Mouse (Mus musculus): ENCODE data around the gene Nedd8.

DNA sequence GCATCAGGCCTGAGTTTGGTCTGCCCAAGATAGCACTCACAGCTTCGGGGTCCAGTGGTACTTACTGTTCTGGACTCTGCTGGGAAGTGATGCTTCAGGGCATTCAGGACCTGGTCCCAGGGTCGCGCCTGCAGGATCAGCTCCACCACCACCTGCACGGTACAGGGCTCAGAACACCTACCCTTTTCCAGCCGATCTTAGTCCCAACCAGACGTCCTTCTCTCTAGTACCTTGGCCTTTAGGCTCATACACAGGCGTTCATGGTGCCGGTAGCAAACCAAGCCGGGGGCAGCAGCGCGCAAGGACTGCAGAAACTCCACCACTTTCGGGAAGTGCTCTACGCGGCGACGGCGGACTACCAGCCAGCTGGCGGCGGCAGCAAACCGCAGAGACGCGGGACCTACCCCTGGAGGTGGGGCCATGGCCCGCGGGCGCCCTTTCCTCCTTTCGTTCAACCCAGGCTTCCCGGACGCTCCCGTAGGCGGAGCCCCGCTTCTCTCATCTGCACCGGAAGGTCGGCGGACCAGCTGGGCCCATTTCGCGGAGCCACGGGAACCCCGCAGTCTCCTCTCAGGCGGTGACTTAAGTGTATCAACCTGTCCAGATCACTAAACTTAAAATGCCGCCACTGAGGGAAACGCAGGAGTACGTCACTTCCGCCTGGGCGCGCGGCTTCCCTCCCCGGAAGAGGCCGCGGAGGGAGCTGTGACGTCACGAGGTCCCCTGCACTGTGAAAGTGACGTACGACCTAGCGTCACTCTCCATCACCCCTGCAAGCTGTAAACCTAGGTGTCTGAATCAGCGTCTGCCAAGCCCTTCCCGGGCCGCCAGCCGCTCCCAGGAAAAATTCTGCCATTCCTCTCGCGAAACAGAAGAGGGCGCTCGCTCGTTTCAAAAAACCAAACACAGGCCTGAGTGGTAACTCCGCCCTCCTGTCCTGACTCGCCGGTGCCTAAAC is 9.5 kb upstream of the Nedd8 start, which contains the start of gene Tinf2:
- TF ChIP-seq CTCF (IDR thresholded peaks at IDR 0.05; ENCODE audit: low read depth) (peak; percentile 91), EP300 (IDR thresholded peaks at IDR 0.05; ENCODE audit: low read depth) (peak; percentile 79)

Measured in liver, postnatal 0 days (tissue).